Mouse (Mus musculus) monocyte, adult 2 months (primary cell): ENCODE measurements around the gene Lnx1.

Experiments
- DNase-seq, 2 experiments: peaks; one replicate each; pipeline ENCODE4 v3.0.0; 2022; ENCODE audit warnings: low spot score in 2 of 2, low read depth in 1 of 2

Lnx1 gene

DNA sequence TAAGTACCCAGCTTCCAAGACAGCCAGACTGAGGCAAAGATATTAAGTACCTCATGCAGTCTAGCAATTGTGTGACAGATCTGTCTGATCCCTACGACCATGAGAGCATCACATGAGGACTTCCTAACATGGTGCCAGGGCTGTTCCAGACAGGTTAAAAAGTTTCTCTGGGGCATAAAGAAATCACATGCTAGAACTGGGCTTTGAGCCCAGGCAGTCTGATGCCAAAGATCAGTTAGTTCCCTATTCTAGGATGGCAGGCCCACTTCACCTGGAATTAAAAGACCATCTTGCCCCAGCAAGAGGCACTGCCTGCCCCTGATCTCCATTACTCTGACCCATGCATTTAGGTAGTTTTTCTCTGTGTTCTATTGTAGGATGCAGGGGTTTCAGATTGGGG is 3.0 kb downstream of the Lnx1 start:
- DNase-seq = no peak

GRCm38 (mm10) chr5:74697534-74697933 is 5.2 kb downstream of the Lnx1 start:
- no peak for DNase-seq

DNA sequence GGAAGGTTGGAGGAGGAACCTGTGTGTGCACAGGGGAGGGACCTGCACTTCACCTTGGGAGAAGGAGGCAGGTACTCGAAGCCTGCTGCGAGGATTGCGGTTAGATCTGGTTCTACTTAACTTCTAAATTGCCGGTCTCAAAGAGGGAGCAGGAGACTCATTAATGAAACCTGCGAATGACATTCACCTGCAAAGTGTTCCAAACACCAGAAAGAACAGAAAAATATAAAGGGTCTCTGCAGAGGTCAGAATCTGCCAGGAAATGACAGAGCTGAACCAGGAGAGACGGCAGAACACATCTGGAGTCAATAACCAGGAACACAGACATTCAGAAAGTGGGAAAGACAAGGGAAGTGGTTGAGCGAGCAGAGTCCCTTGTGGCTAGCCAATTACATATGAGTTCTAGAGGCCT is 8.3 kb downstream of the Lnx1 start:
- DNase-seq = no peak

DNA sequence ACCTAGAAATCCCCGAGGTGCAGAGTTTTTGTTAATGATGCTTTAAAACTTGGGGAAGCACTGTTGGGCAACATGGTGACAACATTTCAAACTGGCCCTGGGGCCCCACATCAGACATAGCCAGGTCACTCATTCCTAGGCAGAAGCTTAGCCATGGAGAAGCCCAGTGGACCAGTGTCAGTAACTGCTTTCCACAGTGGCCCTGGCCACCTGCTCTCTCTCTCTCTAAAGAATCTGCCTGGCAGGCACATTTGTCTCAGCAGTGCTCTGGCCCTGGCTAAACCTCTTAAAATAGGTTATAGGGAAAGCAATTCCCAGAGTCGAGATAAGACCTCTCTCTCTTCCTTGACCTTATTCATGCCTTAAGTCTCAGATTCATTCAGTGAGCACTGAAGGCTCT is 8.9 kb downstream of the Lnx1 start:
- no peak for DNase-seq

DNA sequence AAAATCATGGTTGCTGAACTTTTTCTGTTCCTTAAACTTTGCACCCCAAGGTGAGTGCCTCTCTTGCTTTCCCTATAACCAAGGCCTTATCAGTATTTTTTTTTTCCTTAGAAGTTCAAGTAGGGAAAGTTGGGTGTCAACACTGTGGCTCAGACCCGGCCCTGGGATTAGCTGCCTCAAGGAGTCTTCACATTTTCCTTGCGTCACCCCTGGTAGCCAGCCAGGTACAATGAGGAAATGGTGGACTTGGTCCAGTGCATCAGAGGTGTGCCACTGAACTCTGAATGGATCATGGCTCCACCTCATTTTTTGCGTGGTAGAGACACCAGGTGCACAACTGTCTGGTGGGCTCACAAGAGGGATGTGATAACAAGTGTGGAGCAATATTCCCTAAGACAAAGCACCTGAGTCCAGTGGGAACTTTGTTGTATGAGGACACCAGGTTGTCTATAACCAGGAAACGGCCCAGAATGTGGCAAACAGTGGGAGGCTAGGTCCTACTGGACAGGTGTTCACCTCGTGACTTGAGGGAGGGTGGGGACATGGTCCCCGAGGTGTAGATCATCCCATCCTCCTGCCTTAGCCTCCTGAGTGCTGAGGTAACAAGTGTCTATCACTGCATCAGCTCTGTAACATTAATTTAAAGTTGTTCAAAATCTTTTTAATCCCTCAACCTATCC is 10.2 kb downstream of the Lnx1 start:
- no peak for DNase-seq

GRCm38 (mm10) chr5:74688822-74689221 is 13.9 kb downstream of the Lnx1 start:
- no peak for DNase-seq

DNA sequence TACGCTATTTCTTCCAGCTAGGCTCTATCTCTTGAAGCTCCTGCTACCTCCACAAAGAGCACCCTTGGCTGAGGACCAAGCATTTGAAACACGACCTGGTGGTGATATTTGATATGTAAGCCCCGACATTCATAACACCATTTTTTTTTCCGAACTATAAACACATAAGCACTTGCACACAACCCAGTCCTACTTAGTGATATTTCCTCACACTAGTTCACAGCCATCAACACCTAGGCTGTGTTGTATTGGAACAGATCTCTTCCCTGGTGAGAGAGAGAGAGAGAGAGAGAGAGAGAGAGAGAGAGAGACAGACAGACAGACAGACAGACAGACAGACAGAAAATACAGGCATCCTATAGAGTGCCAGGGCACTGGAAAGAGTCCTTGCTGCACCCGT is 17.8 kb downstream of the Lnx1 start:
- no peak for DNase-seq

DNA sequence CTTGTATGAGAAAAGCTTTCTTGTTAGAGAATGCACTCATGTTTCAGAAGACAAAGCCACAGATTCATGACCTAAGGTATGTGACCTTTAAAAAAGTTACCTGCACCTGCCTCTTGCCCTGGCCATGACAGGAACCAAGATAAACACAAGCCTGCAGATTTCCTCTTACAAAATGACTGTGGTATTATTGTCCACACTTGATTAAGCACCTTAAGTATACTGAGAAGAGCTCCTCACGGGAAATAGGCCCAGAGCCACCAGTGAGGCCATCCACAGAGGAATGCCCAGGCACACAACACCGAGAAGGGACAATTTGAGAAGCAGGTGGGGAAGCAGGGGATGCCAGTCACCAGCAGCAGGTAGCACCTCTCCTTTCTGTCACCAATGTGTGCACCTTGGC is 18.9 kb downstream of the Lnx1 start:
- DNase-seq = no peak

DNA sequence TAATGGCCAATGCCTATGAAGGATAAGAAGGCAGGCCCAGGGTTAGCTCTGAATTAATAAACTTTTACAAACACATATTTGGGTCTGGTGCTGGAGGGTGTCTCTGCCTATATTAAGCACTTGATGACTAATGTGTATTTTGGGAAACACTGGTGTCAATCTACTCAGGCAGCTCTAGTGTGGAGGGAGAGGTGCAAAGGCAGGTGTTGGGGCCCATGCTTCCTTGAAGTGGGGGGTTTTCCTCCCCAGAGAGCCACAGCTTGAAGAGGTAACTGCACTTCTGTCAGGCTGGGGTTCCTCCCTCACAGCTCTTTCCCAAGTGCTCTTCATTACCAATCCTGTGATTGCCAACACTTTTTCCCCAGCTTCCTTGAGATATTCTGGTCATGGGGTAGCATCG is 20.0 kb downstream of the Lnx1 start:
- DNase-seq = no peak

GRCm38 (mm10) chr5:74679631-74680030 is 23.1 kb downstream of the Lnx1 start:
- DNase-seq = no peak

DNA sequence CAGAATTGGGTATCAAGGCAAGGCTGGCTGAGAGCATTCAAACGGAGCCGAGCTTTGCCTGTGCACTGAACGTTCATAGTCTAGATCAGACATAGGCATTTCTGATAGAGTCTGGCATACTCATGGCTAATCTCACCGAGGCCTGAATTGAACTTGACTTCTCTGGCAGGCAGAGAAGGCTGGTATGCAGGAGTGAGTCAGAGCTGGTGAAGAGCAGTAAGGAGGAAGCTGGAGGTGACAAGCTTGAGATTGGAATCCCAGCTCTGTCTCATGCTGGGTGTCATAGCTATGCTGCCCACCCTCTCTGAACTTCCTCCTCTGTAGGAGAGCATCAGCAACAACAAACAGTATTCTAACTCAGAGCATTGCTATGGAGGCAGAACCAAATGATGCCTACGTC is 24.0 kb downstream of the Lnx1 start:
- DNase-seq = no peak

- no peak for DNase-seq
Measured at GRCm38 (mm10) chr5:74677399-74678338, 25.0 kb downstream of the Lnx1 start.

- no peak for DNase-seq
Measured at GRCm38 (mm10) chr5:74672556-74672955, 30.2 kb downstream of the Lnx1 start.

GRCm38 (mm10) chr5:74670877-74671276 is 31.8 kb downstream of the Lnx1 start:
- DNase-seq = no peak

GRCm38 (mm10) chr5:74669925-74670324 is 32.8 kb downstream of the Lnx1 start:
- no peak for DNase-seq

GRCm38 (mm10) chr5:74668956-74669355 is 33.8 kb downstream of the Lnx1 start:
- DNase-seq = no peak

- no peak for DNase-seq
Measured at GRCm38 (mm10) chr5:74662618-74663017, 40.1 kb downstream of the Lnx1 start.

DNA sequence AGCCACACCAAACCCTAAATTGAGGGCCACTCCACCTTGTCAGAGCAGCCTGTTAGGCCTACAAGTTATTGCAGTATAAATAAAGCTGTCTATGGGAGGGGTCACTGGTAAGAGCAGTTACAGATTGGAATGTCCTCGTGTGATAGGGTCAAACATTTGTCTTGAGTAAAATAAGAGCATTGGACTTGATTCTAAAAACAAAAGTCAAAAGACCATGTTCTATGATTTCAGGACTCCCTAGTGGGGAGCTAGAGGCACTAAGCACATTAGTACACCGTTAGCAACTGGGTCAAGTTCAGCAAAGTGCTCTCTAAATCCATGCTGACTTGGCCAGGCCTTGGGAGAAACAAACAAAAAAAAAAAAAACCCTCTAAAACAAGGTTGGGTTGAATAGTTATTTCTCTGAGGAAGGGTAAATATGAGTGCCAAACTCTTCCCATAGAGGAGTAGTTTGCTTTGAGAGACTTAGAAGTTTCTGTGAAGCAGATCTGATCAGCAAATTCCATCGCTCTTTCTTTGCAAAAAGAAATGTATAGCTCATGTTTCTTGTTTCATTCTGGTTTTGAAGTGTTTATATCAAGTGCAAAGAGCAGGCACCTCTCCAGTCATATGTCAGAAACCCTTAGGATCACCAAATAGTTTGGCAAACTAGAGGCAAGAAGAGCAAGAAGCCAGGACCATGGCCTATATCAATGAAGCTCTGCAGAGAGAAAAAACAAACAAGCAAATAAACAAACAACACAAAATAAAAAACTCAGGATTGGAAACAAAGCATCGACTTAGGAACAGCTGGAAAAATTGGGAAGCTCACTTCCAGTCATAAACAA is 40.8 kb downstream of the Lnx1 start:
- no peak for DNase-seq

DNA sequence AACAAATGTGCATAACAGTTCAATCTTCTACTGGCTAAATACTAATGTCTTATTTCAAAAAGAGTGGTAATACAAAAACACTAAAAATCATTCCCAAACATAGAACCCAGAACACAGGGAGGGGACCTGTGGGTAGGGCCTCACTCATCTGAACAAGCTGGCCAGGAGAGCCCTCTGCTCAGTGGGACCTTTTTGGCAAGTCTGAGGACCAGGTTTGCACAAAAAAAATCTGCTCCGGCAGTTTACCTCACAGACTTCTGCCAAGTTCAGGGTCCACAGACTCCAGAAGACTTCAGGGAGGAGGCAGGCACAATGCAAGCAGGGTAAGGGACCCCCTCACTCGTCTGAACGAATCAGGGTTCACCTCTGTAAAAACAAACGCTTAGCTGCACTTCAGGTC is 42.9 kb downstream of the Lnx1 start:
- DNase-seq = no peak

- no peak for DNase-seq
Measured at GRCm38 (mm10) chr5:74659281-74659680, 43.4 kb downstream of the Lnx1 start.

DNA sequence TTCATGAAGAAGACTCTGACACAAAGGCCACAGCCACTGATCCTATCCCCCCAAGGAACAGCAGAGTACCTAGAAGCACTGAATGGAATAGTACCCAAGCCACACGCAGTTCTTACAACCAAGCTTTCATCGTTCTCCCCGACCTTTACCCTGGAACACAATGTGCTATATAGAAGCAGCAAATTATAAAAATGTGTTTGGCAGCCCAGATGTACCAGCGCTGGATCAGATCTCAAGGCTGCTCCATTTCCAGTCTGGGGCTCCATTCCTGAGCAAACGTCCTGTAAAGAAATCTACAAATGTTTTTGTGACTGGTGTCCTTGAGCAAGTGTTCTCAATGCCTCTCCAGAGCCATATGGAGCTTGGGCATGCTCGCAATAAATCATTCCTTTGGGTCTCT is 44.8 kb downstream of the Lnx1 start:
- no peak for DNase-seq

DNA sequence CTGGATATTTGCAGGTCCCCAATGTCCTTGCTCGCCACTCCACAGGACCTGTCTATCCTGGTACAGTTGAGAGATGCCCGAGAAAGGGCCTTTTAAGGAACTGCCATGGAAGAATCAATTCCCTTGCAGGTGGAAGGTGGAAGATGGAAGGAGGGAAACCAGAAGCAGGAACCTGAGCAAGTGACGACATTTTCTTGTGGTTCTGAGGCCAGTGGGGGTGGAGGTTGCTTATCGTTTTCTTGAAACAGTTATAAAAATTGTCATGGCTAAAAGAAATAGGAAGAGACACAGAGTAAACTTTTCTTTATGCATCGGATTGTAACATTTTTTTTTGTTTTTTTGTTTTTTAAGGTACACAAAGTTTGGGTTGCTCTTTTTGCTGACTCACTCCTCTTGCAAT is 46.3 kb downstream of the Lnx1 start:
- no peak for DNase-seq
